Mouse (Mus musculus): ENCODE results near the gene Otud7a. TPM values are rescaled to one million over a fixed set of nuclear protein-coding genes. Genes with fewer than 3 reads are reported as not detected.
"Not testable (repeated sequence)": the region's sequence is repeated elsewhere in the genome, so short reads cannot be mapped to it uniquely, and the experiment has no call there.

The Otud7a gene
- polyA plus RNA-seq, 1 experiment = 0.84 TPM

DNA sequence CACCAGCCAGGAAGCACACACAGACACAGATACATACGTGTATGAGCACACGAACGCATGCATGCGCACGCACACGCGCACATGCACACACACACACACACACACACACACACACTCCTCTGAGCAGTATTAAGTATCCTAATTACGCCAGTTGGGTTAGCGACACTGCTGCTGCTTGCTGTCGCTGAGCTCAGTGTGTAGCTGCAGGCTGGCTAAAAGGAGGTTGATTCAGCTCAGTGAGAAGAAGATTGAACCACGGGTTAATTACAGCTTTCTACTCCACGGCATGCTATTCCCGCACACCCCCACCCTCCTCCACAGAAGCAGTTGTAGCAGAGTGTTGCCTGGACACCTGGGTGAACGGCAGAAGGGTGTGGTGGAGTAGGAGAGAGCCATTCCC is 224.4 kb downstream of the Otud7a start:
- no peak for TF ChIP-seq POLR2A (IDR thresholded peaks at IDR 0.05; ENCODE audit: low read depth, low read length)
- Histone ChIP-seq H3K4me1 (ENCODE audit: control insufficient read depth, insufficient read depth, low read length) (no peaks in the 10 kb centered on the region), H3K27ac (ENCODE audit: insufficient read depth, low read length) (no peak overlapping the region), H3K4me3 (ENCODE audit: insufficient read depth, low read length) (no peak overlapping the region)

- not testable (repeated sequence) for H3K27ac ChIP-seq (ENCODE audit: insufficient read depth, low read length); H3K4me3 ChIP-seq (ENCODE audit: insufficient read depth, low read length); H3K4me1 ChIP-seq (ENCODE audit: control insufficient read depth, insufficient read depth, low read length)
Measured at GRCm38 (mm10) chr7:63670911-63671310, 226.4 kb downstream of the Otud7a start.

GRCm38 (mm10) chr7:63671904-63672303 is 227.4 kb downstream of the Otud7a start:
- no peaks in the 10 kb centered on the region for H3K4me1 ChIP-seq (ENCODE audit: control insufficient read depth, insufficient read depth, low read length)
- no peak overlapping the region for H3K4me3 ChIP-seq (ENCODE audit: insufficient read depth, low read length)
- TF ChIP-seq CTCF (IDR thresholded peaks at IDR 0.05; ENCODE audit: borderline replicate concordance, insufficient read depth, low read length) (peak; percentile 65; the same call in 1 of the 2 replicates), POLR2A (IDR thresholded peaks at IDR 0.05; ENCODE audit: low read depth, low read length) (no peak)
- H3K27ac ChIP-seq (ENCODE audit: insufficient read depth, low read length) = no peak overlapping the region

- no peaks in the 10 kb centered on the region for H3K4me1 ChIP-seq (ENCODE audit: control insufficient read depth, insufficient read depth, low read length)
- H3K27ac ChIP-seq (ENCODE audit: insufficient read depth, low read length) = no peak overlapping the region
- no peak overlapping the region for H3K4me3 ChIP-seq (ENCODE audit: insufficient read depth, low read length)
- TF ChIP-seq POLR2A (IDR thresholded peaks at IDR 0.05; ENCODE audit: low read depth, low read length) = no peak
- no peak for TF ChIP-seq CTCF (IDR thresholded peaks at IDR 0.05; ENCODE audit: borderline replicate concordance, insufficient read depth, low read length)
Measured at GRCm38 (mm10) chr7:63676631-63677030, 232.1 kb downstream of the Otud7a start.

DNA sequence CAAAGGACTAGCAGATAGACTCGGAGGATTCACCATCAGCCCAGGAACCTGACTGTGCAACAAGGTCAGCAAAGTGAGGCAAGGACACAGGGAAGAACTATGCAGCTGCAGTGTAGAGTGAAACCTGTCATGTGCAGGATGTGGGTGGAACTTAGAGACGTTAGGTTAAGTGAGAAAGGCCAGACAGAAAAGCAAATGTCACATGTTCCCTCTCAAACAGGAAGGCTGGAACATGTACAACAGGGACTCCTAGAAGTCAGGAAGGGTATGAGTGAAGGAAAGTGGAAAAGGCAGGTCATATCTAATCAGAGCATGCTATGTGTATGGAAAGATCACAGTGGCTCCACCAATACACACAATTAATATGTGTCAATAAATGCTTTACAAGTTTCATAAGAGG is 232.6 kb downstream of the Otud7a start:
- Histone ChIP-seq H3K4me3 (ENCODE audit: insufficient read depth, low read length) (no peak overlapping the region), H3K4me1 (ENCODE audit: control insufficient read depth, insufficient read depth, low read length) (no peaks in the 10 kb centered on the region), H3K27ac (ENCODE audit: insufficient read depth, low read length) (no peak overlapping the region)
- TF ChIP-seq CTCF (IDR thresholded peaks at IDR 0.05; ENCODE audit: borderline replicate concordance, insufficient read depth, low read length) (no peak), POLR2A (IDR thresholded peaks at IDR 0.05; ENCODE audit: low read depth, low read length) (no peak)

GRCm38 (mm10) chr7:63687056-63687455 is 242.5 kb downstream of the Otud7a start:
- no peak overlapping the region for H3K27ac ChIP-seq (ENCODE audit: insufficient read depth, low read length)
- no peak overlapping the region for H3K4me3 ChIP-seq (ENCODE audit: insufficient read depth, low read length)
- no peaks in the 10 kb centered on the region for H3K4me1 ChIP-seq (ENCODE audit: control insufficient read depth, insufficient read depth, low read length)
- TF ChIP-seq CTCF (IDR thresholded peaks at IDR 0.05; ENCODE audit: borderline replicate concordance, insufficient read depth, low read length) (no peak), POLR2A (IDR thresholded peaks at IDR 0.05; ENCODE audit: low read depth, low read length) (no peak)

- H3K4me1 ChIP-seq (ENCODE audit: control insufficient read depth, insufficient read depth, low read length) = no peaks in the 10 kb centered on the region
- TF ChIP-seq POLR2A (IDR thresholded peaks at IDR 0.05; ENCODE audit: low read depth, low read length) = no peak
- TF ChIP-seq CTCF (IDR thresholded peaks at IDR 0.05; ENCODE audit: borderline replicate concordance, insufficient read depth, low read length) = no peak
- H3K27ac ChIP-seq (ENCODE audit: insufficient read depth, low read length) = no peak overlapping the region
- H3K4me3 ChIP-seq (ENCODE audit: insufficient read depth, low read length) = no peak overlapping the region
Measured at GRCm38 (mm10) chr7:63697921-63698320, 253.4 kb downstream of the Otud7a start.

- Histone ChIP-seq H3K4me1 (ENCODE audit: control insufficient read depth, insufficient read depth, low read length) (no peaks in the 10 kb centered on the region), H3K4me3 (ENCODE audit: insufficient read depth, low read length) (no peak overlapping the region), H3K27ac (ENCODE audit: insufficient read depth, low read length) (no peak overlapping the region)
- TF ChIP-seq CTCF (IDR thresholded peaks at IDR 0.05; ENCODE audit: borderline replicate concordance, insufficient read depth, low read length) = no peak
- TF ChIP-seq POLR2A (IDR thresholded peaks at IDR 0.05; ENCODE audit: low read depth, low read length) = no peak
Measured at GRCm38 (mm10) chr7:63717903-63718302, 273.4 kb downstream of the Otud7a start.

DNA sequence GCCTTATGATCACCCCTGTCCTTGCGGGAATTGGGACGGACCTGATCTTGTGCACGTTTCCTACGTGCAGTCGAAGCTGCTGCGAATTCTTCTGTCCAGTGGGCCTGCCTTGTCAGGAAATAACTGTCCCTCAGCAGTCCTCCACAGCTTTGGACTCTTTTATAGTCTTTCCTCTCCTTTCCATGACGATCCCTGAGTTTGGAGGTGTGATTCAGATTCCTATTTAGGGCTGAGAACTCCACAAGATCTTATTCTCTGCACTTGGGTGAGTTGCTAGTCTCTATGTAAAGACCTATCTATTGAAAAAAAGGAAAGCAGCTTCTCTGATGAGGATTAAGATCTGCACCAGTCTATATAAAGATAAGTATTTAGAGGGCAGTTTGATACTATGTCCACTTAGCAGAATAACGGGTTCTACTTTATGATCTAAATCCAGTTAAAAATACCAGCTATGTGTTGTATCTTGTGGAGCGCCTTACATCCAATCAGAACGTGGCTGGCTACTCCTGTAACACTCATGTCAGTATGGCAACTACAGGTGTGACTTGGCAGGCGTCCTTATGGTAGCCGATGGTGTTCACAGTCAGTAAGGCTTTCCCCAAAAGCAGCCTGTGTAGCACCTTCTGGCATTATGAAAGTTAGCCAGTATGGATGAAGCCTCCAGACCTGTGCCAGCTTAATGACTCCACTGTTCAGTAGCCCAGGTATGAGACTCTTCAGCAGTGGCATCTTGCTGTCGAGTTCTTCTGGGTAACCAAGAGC is 274.8 kb downstream of the Otud7a start:
- Histone ChIP-seq H3K27ac (ENCODE audit: insufficient read depth, low read length) (no peak overlapping the region), H3K4me3 (ENCODE audit: insufficient read depth, low read length) (no peak overlapping the region), H3K4me1 (ENCODE audit: control insufficient read depth, insufficient read depth, low read length) (no peaks in the 10 kb centered on the region)
- TF ChIP-seq CTCF (IDR thresholded peaks at IDR 0.05; ENCODE audit: borderline replicate concordance, insufficient read depth, low read length) = no peak
- TF ChIP-seq POLR2A (IDR thresholded peaks at IDR 0.05; ENCODE audit: low read depth, low read length) = no peak

DNA sequence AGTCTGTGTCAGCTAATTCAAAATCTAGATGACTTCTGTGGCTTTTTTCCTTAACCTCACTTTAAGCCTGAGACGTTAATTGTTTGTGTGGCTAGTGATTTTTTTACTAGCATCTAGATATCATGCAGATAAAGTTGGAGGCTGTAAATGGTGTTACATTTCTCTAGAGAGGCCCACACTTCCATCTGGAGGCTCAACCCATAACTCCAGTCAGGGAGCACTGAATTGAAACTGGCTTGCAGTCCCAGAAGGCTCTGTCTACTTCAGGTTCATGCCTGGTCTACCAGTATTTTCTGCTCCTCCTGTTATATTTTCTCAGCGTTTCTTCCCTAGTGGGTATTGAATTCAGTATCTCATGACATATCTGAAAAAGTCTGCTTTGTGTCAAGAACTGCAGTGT is 276.1 kb downstream of the Otud7a start:
- TF ChIP-seq CTCF (IDR thresholded peaks at IDR 0.05; ENCODE audit: borderline replicate concordance, insufficient read depth, low read length) = no peak
- no peak for TF ChIP-seq POLR2A (IDR thresholded peaks at IDR 0.05; ENCODE audit: low read depth, low read length)
- H3K4me1 ChIP-seq (ENCODE audit: control insufficient read depth, insufficient read depth, low read length) = no peaks in the 10 kb centered on the region
- H3K4me3 ChIP-seq (ENCODE audit: insufficient read depth, low read length) = no peak overlapping the region

More for the DNA sequence above, 276.1 kb downstream of the Otud7a start:
- H3K27ac ChIP-seq (ENCODE audit: insufficient read depth, low read length) = no peak overlapping the region
